Mouse (Mus musculus): ENCODE measurements around the gene Sertad3. TPM values are rescaled to one million over a fixed set of nuclear protein-coding genes. Genes with fewer than 3 reads are reported as not detected.

The Sertad3 gene
- polyA plus RNA-seq, 1 experiment from 2014 or later = 31.3 TPM

DNA sequence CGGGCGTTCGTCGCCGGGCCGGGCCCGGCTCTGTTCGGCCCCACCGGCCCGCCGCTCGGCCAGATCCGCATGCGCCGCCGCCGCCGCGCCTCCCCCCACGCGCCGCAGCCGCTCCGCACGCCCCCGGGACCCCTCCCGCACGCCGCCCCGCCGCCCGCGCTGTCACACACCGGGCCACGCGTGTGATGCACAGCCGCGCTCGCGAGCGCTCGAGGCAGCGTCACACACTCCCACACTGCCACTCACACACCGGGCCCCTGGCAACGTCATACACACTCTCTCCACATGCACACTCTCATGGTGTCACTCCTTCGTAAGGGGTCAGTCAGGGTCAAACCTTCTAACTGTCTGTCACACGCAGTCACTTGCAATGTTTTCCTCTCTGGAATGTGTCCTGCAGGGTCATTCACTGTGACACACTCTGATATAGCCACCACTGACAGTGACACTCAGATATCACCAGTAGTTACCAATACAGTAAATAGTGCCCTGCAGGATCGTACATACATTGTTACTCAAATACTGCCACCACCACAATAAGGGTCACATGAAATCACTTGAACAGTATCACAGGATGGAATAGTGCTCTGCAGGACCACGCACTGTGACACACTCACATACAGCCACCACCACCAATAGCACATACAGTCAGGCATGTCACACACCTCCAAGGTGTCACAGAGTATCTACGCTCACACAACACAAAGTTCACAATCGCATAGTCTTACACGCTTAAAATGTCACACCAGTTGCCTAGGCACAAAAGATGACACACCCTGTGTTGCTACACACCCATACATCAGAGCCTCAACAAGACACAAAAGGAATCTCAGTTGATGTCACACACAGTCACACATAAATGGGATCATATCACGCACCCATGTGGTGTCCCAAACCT lies 26.8 kb upstream of the Sertad3 start:
- peak overlapping the region; percentile 97 for H3K4me2 ChIP-seq (ENCODE audit: low read depth, low read length)
- ATAC-seq (ENCODE audit: low read depth) (no peak; the same call in 1 of the 2 replicates), DNase-seq (ENCODE audit: low spot score) (no peak)
- H3K4me3 ChIP-seq (ENCODE audit: low read depth, low read length) = peak overlapping the region; percentile 55
- no peaks in the 10 kb centered on the region for H3K36me3 ChIP-seq (ENCODE audit: control insufficient read depth, insufficient read depth, low read length)
- WGBS = 18% methylated on average over 21 of the region's 53 CpGs
- peak overlapping the region; percentile 71 for H3K9ac ChIP-seq (ENCODE audit: low read depth, low read length)
- H3K4me1 ChIP-seq (ENCODE audit: control insufficient read depth, insufficient read depth, low read length) = peaks cover 12% of the 10 kb centered on the region; the same call in 1 of the 2 replicates
- H3K27me3 ChIP-seq (replicated peaks; ENCODE audit: control insufficient read depth, insufficient read depth, low read length) = peaks cover 26% of the 10 kb centered on the region
- H3K27ac ChIP-seq (replicated peaks; ENCODE audit: low read depth, low read length) = no peak overlapping the region
- no peaks in the 10 kb centered on the region for H3K9me3 ChIP-seq (ENCODE audit: control insufficient read depth, low read length)

GRCm38 (mm10) chr7:27447419-27448286 lies 25.9 kb upstream of the Sertad3 start, which contains the start of the genes Sptbn4 and Blvrb:
Sptbn4 (minus strand) TSS chr7:27447686.
Blvrb (plus strand) TSS chr7:27447978.
- DNase-seq (ENCODE audit: low spot score) = peak; percentile 100
- H3K27ac ChIP-seq (replicated peaks; ENCODE audit: low read depth, low read length) = no peak within 1 kb of the TSS

GRCm38 (mm10) chr7:27448421-27449206 lies 25.0 kb upstream of the Sertad3 start:
- peak overlapping the region; percentile 55 for H3K4me3 ChIP-seq (ENCODE audit: low read depth, low read length)
- H3K4me2 ChIP-seq (ENCODE audit: low read depth, low read length) = peak overlapping the region; percentile 97
- peaks cover 26% of the 10 kb centered on the region for H3K27me3 ChIP-seq (replicated peaks; ENCODE audit: control insufficient read depth, insufficient read depth, low read length)
- ATAC-seq (ENCODE audit: low read depth) (no peak), DNase-seq (ENCODE audit: low spot score) (no peak)
- H3K9me3 ChIP-seq (ENCODE audit: control insufficient read depth, low read length) = no peaks in the 10 kb centered on the region
- peak overlapping the region; percentile 68 for H3K9ac ChIP-seq (ENCODE audit: low read depth, low read length)
- H3K4me1 ChIP-seq (ENCODE audit: control insufficient read depth, insufficient read depth, low read length) = peaks cover 12% of the 10 kb centered on the region; the same call in 1 of the 2 replicates
- 56% methylated on average over 15 of the region's 15 CpGs for WGBS
- no peak overlapping the region for H3K27ac ChIP-seq (replicated peaks; ENCODE audit: low read depth, low read length)
- no peaks in the 10 kb centered on the region for H3K36me3 ChIP-seq (ENCODE audit: control insufficient read depth, insufficient read depth, low read length)

More at GRCm38 (mm10) chr7:27447419-27448286, 25.9 kb upstream of the Sertad3 start, which contains the start of the genes Sptbn4 and Blvrb:
- H3K9ac ChIP-seq (ENCODE audit: low read depth, low read length) = peak within 1 kb of the TSS; percentile 71
- ATAC-seq (ENCODE audit: low read depth) = peak; percentile 95
- peaks cover 26% of the 10 kb centered on the region for H3K27me3 ChIP-seq (replicated peaks; ENCODE audit: control insufficient read depth, insufficient read depth, low read length)
- H3K4me1 ChIP-seq (ENCODE audit: control insufficient read depth, insufficient read depth, low read length) = peaks cover 12% of the 10 kb centered on the region; the same call in 1 of the 2 replicates
- WGBS = 1% methylated on average over 46 of the region's 54 CpGs
- H3K4me3 ChIP-seq (ENCODE audit: low read depth, low read length) = peak within 1 kb of the TSS; percentile 55
- H3K4me2 ChIP-seq (ENCODE audit: low read depth, low read length) = peak within 1 kb of the TSS; percentile 97
- no peaks in the 10 kb centered on the region for H3K9me3 ChIP-seq (ENCODE audit: control insufficient read depth, low read length)
- no peaks in the 10 kb centered on the region for H3K36me3 ChIP-seq (ENCODE audit: control insufficient read depth, insufficient read depth, low read length)

- peak overlapping the region; percentile 97; the same call in 1 of the 2 replicates for H3K4me2 ChIP-seq (ENCODE audit: low read depth, low read length)
- H3K4me3 ChIP-seq (ENCODE audit: low read depth, low read length) = no peak overlapping the region
- no peak overlapping the region for H3K9ac ChIP-seq (ENCODE audit: low read depth, low read length)
- DNase-seq (ENCODE audit: low spot score) (no peak), ATAC-seq (ENCODE audit: low read depth) (no peak)
- H3K36me3 ChIP-seq (ENCODE audit: control insufficient read depth, insufficient read depth, low read length) = no peaks in the 10 kb centered on the region
- 58% methylated on average over 10 of the region's 10 CpGs for WGBS
- H3K4me1 ChIP-seq (ENCODE audit: control insufficient read depth, insufficient read depth, low read length) = peaks cover 12% of the 10 kb centered on the region; the same call in 1 of the 2 replicates
- no peaks in the 10 kb centered on the region for H3K9me3 ChIP-seq (ENCODE audit: control insufficient read depth, low read length)
- no peak overlapping the region for H3K27ac ChIP-seq (replicated peaks; ENCODE audit: low read depth, low read length)
- peaks cover 26% of the 10 kb centered on the region for H3K27me3 ChIP-seq (replicated peaks; ENCODE audit: control insufficient read depth, insufficient read depth, low read length)
These were observed 24.2 kb upstream of the Sertad3 start for GRCm38 (mm10) chr7:27449256-27449862.

DNA sequence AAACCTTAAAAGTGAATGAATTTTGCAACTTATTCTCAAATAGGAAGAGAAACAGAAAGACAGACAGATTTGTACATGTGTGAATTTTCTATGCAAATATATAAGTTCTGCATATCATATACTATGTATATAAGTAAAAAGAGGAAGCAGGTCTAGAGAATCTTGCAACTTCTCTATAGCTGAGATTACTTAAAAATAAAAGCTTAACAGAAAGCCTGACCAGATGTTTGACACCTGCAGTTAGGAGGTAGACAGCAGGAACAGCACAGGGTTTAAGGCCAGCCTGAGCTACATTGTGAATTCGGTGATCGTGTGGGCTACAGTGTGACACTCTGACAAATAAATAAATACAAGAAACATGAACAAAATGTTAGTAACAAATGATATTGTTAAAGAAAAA lies 22.2 kb upstream of the Sertad3 start:
- H3K4me1 ChIP-seq (ENCODE audit: control insufficient read depth, insufficient read depth, low read length) = peaks cover 12% of the 10 kb centered on the region; the same call in 1 of the 2 replicates
- H3K27ac ChIP-seq (replicated peaks; ENCODE audit: low read depth, low read length) = no peak overlapping the region
- no peak overlapping the region for H3K4me2 ChIP-seq (ENCODE audit: low read depth, low read length)
- H3K36me3 ChIP-seq (ENCODE audit: control insufficient read depth, insufficient read depth, low read length) = no peaks in the 10 kb centered on the region
- H3K9me3 ChIP-seq (ENCODE audit: control insufficient read depth, low read length) = no peaks in the 10 kb centered on the region
- DNase-seq (ENCODE audit: low spot score) (no peak), ATAC-seq (ENCODE audit: low read depth) (no peak)
- H3K9ac ChIP-seq (ENCODE audit: low read depth, low read length) = no peak overlapping the region
- peaks cover 11% of the 10 kb centered on the region for H3K27me3 ChIP-seq (replicated peaks; ENCODE audit: control insufficient read depth, insufficient read depth, low read length)
- WGBS = 91% methylated on average over 2 of the region's 2 CpGs
- H3K4me3 ChIP-seq (ENCODE audit: low read depth, low read length) = no peak overlapping the region

DNA sequence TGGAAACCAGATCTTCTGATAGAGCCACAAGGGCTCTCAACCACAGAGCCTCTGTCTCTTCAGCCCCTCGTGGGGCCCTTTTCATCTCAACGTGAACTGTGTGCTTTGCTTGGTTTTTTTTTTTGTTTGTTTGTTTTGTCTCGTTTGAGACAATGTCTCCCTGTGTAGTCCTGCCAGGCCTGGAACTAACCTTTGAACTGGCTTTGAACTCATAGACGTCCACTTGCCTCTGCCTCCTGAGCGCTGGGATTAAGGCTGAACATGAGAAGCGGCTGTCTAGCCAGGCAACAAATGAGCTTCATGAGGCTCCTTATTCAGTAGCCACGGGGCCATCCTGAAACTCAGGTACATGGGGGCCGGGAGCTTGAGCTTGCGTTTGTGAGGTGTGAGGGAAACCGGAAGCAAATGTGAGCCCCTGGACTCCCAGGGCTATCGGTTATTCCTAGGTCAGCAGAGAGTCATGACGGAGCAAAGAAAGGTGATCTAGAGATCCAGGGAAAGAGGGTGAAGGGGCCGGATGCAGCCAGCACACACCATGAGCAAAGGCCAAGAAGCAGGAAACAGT lies 21.3 kb upstream of the Sertad3 start:
- H3K4me3 ChIP-seq (ENCODE audit: low read depth, low read length) = no peak overlapping the region
- WGBS = 43% methylated on average over 13 of the region's 13 CpGs
- no peak overlapping the region for H3K4me2 ChIP-seq (ENCODE audit: low read depth, low read length)
- H3K36me3 ChIP-seq (ENCODE audit: control insufficient read depth, insufficient read depth, low read length) = no peaks in the 10 kb centered on the region
- H3K27me3 ChIP-seq (replicated peaks; ENCODE audit: control insufficient read depth, insufficient read depth, low read length) = peaks cover 2% of the 10 kb centered on the region; the same call in 1 of the 2 replicates
- H3K27ac ChIP-seq (replicated peaks; ENCODE audit: low read depth, low read length) = no peak overlapping the region
- DNase-seq (ENCODE audit: low spot score) (no peak), ATAC-seq (ENCODE audit: low read depth) (no peak)
- H3K9me3 ChIP-seq (ENCODE audit: control insufficient read depth, low read length) = no peaks in the 10 kb centered on the region
- H3K9ac ChIP-seq (ENCODE audit: low read depth, low read length) = no peak overlapping the region
- H3K4me1 ChIP-seq (ENCODE audit: control insufficient read depth, insufficient read depth, low read length) = peaks cover 8% of the 10 kb centered on the region; the same call in 1 of the 2 replicates

- Histone ChIP-seq H3K4me1 (ENCODE audit: control insufficient read depth, insufficient read depth, low read length) (no peaks in the 10 kb centered on the region), H3K4me2 (ENCODE audit: low read depth, low read length) (no peak overlapping the region), H3K27ac (replicated peaks; ENCODE audit: low read depth, low read length) (no peak overlapping the region), H3K27me3 (replicated peaks; ENCODE audit: control insufficient read depth, insufficient read depth, low read length) (no peaks in the 10 kb centered on the region), H3K9me3 (ENCODE audit: control insufficient read depth, low read length) (no peaks in the 10 kb centered on the region), H3K4me3 (ENCODE audit: low read depth, low read length) (no peak overlapping the region), H3K9ac (ENCODE audit: low read depth, low read length) (no peak overlapping the region), H3K36me3 (ENCODE audit: control insufficient read depth, insufficient read depth, low read length) (no peaks in the 10 kb centered on the region)
- DNase-seq (ENCODE audit: low spot score) (no peak), ATAC-seq (ENCODE audit: low read depth) (no peak)
- 70% methylated on average over 10 of the region's 10 CpGs for WGBS
These were observed 19.0 kb upstream of the Sertad3 start for GRCm38 (mm10) chr7:27454461-27455121.

Measured in embryonic facial prominence, embryonic 14.5 days (tissue).